Mouse (Mus musculus): ENCODE data around the gene Klhdc7b.

Klhdc7b gene

GRCm38 (mm10) chr15:89376040-89376439 is 8.7 kb upstream of the Klhdc7b start:
- DNase-seq, result no peak

GRCm38 (mm10) chr15:89376957-89377356 is 7.8 kb upstream of the Klhdc7b start, which contains the start of gene Tymp:
Gene Tymp (minus strand): TSS chr15:89377039.
- no peak for DNase-seq

DNA sequence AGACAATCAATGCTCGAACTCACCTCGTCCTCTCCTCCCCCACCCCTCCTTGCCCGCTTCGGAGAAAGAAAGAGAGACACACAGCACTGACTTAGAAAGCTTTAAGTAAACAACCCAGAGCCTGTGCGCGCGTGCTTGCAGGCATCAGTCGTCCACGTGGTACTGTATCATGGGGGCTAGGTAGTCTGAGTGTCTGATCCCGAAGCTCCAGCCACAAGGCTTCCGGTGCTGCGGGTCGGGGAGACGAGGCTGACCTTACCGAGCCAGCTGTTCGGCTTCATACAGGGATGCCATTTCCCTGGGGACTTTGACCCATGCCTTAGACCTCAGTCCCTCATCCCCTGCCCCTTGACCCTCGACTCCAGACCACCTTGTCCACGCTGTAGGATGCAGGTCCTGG is 7.4 kb upstream of the Klhdc7b start:
- no peak for DNase-seq

- DNase-seq, result no peak
These were observed 6.5 kb upstream of the Klhdc7b start for GRCm38 (mm10) chr15:89377938-89378828.

DNA sequence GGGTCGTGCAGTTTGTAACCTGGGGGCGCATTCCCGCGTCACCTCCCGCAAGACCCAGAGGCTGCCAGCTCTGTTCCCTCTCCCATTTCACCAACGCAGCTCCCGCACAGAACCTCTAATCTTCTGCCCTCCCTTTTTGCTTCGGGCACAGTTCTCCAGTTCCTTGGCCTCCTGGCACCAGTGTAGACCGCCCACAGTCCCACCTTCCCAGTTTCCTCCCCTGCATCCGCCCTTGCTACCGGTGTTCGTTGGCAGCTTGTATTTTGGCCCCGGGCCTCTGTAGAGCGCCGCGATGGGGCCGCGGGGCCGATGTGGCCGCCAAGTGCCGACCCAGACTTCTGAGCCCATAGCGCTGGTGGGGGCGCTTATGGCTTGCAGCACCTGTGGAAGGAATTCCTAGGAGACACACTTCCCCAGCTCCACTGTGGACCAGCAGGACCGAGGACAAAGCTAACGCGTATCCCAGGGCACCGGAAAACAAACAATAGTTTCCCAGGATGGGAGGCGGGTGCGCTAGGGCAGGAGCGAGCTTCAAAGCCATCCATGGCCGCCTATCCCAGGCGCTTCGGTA is 5.8 kb upstream of the Klhdc7b start, which contains the start of gene Odf3b:
Gene Odf3b, minus strand, starts transcription at position 452 of the 571 bp plus-strand sequence.
- DNase-seq, result peak; percentile 50

- DNase-seq, result peak; percentile 40
These were observed 5.3 kb upstream of the Klhdc7b start for GRCm38 (mm10) chr15:89379429-89379828.

DNA sequence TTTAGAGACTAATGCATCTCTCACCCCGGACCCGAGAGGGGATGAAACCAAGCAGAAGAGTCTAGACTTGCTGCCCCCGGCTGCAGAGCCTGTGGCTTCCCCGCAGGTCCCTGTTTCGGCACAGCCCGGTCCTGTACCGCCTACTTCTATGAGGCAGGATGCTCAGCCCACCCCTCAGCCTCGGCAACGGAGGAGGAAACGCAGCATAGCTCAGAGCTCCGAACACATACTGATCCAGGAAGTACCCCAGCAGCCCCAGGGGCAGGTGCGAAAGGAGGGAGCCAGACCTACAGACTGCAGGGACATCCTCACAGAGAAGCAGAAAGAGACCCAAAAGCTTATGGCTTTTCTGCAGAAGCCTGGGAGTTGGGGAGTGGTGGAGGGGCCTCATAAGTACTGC is 2.4 kb downstream of the Klhdc7b start:
- no peak for DNase-seq

DNA sequence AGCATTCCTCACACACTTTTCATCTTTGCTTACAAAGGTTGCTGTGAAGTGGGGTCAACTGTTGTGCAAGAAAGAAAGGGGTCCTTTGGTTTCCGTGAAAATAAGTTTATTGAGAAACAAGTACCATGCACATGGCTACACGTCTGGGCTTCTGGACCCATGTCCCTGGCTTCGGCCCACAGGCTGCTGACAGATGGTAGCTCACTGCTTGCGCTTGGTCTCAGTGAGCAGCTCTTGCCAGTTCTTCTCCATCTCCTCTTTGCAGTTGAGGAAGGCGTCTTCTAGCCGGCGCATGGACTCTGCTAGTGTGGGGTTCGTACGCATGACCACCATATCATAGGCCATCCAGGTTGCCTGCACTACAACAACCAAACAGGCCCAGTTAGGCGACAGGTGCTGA is 5.4 kb downstream of the Klhdc7b start:
- DNase-seq, result no peak

- DNase-seq, result no peak
These were observed 12.2 kb downstream of the Klhdc7b start for GRCm38 (mm10) chr15:89396883-89397282.

GRCm38 (mm10) chr15:89398146-89398545 is 13.4 kb downstream of the Klhdc7b start:
- no peak for DNase-seq

- DNase-seq, result no peak
These were observed 15.0 kb downstream of the Klhdc7b start for GRCm38 (mm10) chr15:89399716-89400115.

GRCm38 (mm10) chr15:89402471-89402870 is 17.8 kb downstream of the Klhdc7b start:
- no peak for DNase-seq

- no peak for DNase-seq
These were observed 20.3 kb downstream of the Klhdc7b start for GRCm38 (mm10) chr15:89404831-89405623.

GRCm38 (mm10) chr15:89406691-89407090 is 22.0 kb downstream of the Klhdc7b start:
- DNase-seq, result no peak

- no peak for DNase-seq
These were observed 25.4 kb downstream of the Klhdc7b start, which contains the start of gene Syce3 for GRCm38 (mm10) chr15:89410118-89410517. Gene Syce3 (minus strand): TSS chr15:89410503.

DNA sequence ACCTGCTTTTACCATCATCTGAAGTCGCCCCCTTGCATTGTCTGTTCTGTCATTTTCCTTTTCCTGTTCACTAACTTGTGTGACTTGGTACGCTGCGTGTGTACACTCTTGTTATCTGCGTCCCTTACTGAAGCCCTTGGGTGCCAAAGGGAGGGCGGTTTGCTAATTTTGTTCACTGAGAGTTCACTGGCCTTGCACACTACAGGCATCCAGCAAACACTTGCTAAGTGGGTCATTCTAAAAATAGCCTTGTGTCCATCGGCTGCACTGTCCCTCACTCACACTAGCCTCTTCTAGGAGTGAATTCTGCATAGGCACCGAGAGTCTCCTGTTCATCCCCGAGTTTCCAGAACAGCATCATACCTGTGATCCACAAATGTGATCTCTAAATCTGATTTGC is 30.6 kb downstream of the Klhdc7b start:
- no peak for DNase-seq

DNA sequence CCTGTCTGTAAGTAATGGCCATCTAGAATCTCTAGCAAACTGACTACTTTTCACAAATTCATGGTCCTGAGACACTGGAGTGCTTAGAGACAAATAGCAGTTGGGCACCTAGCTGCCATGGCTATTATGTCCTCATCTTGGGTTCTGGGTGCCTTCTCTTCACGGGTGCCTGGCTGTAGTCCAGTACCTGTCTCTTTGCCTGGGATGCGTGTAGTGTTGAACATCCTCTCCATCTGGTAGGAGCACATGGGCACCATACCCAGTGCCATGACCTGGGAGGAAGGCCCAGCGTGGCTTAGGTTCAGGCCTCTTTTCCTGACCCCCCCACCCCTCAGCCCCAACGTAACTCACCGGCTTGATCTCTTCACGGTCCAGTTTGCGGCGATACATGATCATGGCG is 37.2 kb downstream of the Klhdc7b start:
- no peak for DNase-seq

- DNase-seq, result no peak
These were observed 39.9 kb downstream of the Klhdc7b start for GRCm38 (mm10) chr15:89424621-89425020.

- no peak for DNase-seq
These were observed 41.0 kb downstream of the Klhdc7b start, which contains the start of gene Cpt1b for GRCm38 (mm10) chr15:89425711-89426121. Gene Cpt1b (minus strand): TSS chr15:89425863.

GRCm38 (mm10) chr15:89426716-89427115 is 42.0 kb downstream of the Klhdc7b start:
- DNase-seq, result no peak

DNA sequence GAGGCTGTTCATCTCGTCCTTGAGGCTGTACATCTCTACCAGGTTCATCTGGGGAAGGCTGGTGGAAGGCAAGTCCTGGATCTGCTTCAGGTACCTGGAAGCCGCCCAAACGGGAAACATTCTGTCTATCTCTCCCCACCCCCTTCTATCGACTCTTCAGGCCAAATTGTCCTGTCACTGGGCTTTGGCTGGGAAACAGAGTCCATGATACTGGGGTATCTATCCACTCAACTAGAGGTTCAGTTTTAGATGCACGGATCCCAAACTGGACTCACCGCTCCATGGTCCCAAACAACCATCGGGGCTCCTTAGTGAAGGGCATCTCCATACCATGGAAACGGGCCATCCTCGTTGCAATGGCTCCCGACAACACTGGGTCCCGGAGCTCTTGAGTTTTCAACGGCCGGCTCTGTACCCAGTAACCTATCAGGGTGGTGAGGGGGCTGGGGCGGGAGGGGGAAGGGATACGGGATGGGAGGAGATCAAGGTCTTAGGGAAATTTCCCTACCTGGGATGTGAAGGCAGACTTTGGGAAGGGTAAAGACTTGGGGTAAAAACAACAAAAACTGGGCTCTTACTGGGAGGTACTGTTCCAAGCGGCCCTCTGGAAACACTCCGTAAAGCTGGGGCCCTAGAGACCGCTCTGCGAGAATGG is 43.5 kb downstream of the Klhdc7b start:
- no peak for DNase-seq

DNA sequence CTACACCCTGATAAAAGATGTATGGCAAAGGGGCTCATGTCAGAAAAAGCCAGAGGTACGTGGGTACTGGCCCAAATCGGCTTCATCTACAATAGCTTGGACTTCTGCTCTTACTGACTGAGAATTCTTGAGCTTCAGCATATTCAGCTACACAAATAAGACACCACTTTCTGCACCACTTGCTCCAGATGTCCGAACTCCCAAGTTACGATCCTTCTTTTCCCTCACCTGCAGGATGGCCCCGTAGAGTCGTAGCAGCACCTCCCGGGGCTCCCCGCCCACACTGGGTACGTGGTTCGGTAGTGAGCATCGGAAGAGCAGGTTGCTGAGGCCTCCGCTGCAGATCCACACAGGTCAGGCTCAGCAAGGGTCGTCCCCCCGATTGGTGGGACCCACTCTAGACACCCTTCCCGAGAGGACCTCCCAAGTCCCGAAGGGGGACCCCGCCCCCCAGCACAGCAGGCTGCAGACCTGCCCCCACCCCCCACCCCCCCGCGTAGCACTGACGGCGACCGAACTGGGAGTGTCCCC is 44.2 kb downstream of the Klhdc7b start:
- no peak for DNase-seq
